Mouse (Mus musculus) adipose tissue, adult 10 weeks (tissue): Measurements from ENCODE around the gene Gm3573. TPM values are rescaled to one million over a fixed set of nuclear protein-coding genes. Genes with fewer than 3 reads are reported as not detected.

Experiments used
- polyA plus RNA-seq: library from polyadenylated mRNA; stranded (reverse); fragments of 350-450 nt; fragmentation: Illumina TruSeq; extraction: RNeasy Lipid Tissue Mini Kit (QIAGEN cat#74804); gene quantifications from one replicate; pipeline ENCODE4 v1.2.3, GENCODE M21; 2014; ENCODE audit warnings: low read depth, low replicate concordance

The Gm3573 gene
- not detected for polyA plus RNA-seq

GRCm38 (mm10) chr14:42190691-42191090, at the start of gene Gm3573:
TSS of gene Gm3573 (minus strand) at chr14:42190791.

GRCm38 (mm10) chr14:42162522-42162921, 28.1 kb downstream of the Gm3573 start, which contains the start of gene Gm17027:
TSS of gene Gm17027 (minus strand) at chr14:42162622.

Other genes with a start within 250 kb of the Gm3573 start
- gene 1700024B05Rik, start 246.8 kb downstream of the Gm3573 start, polyA plus RNA-seq: not detected
- not detected for gene Gm6401, start 222.9 kb downstream of the Gm3573 start, polyA plus RNA-seq
- not detected for gene Gm3543, start 207.5 kb downstream of the Gm3573 start, polyA plus RNA-seq
- gene Gm7951, start 73.4 kb downstream of the Gm3573 start, polyA plus RNA-seq: not detected
- gene Gm17027, start 28.2 kb downstream of the Gm3573 start, polyA plus RNA-seq: not detected
- gene Gm17026, start 69.3 kb upstream of the Gm3573 start, polyA plus RNA-seq: not detected
- not detected for gene Gm9611, start 106.6 kb upstream of the Gm3573 start, polyA plus RNA-seq
- not detected for gene Gm7995, start 119.4 kb upstream of the Gm3573 start, polyA plus RNA-seq
- gene Gm8005, start 248.9 kb upstream of the Gm3573 start, polyA plus RNA-seq: not detected